Mouse (Mus musculus) ES-Bruce4 (cell line): ENCODE data around the gene Grk1. TPM values are rescaled to one million over a fixed set of nuclear protein-coding genes. Genes with fewer than 3 reads are reported as not detected.

Source experiments
- H3K27ac ChIP-seq: 2 replicates; pipeline ENCODE4 v1.5.1; 2012; ENCODE audit warnings: low read length, inconsistent platforms; ENCODE audit not compliant: insufficient read depth
- H3K27me3 ChIP-seq: 2 replicates; pipeline ENCODE4 v1.6.1; 2012; ENCODE audit warnings: mild to moderate bottlenecking, low read length, inconsistent platforms; ENCODE audit not compliant: control insufficient read depth, poor library complexity, insufficient read depth, severe bottlenecking
- H3K36me3 ChIP-seq: 2 replicates; pipeline ENCODE4 v1.6.1; 2012; ENCODE audit warnings: inconsistent platforms, mild to moderate bottlenecking, low read length, moderate library complexity; ENCODE audit not compliant: control insufficient read depth, poor library complexity, insufficient read depth, severe bottlenecking
- H3K4me1 ChIP-seq: one replicate; pipeline ENCODE4 v1.8.1; 2011; ENCODE audit warnings: low read length; ENCODE audit not compliant: control insufficient read depth, insufficient read depth
- H3K4me3 ChIP-seq: 2 replicates; pipeline ENCODE4 v1.5.1; 2011; ENCODE audit warnings: low read depth, mild to moderate bottlenecking, low read length
- H3K9ac ChIP-seq: 2 replicates; pipeline ENCODE4 v1.6.1; 2012; ENCODE audit warnings: low read depth, mild to moderate bottlenecking, inconsistent platforms; ENCODE audit not compliant: poor library complexity, severe bottlenecking
- H3K9me3 ChIP-seq: replicated peaks from 2 replicates; pipeline ENCODE4 v1.6.1; 2012; ENCODE audit warnings: mild to moderate bottlenecking, low read length, inconsistent platforms; ENCODE audit not compliant: control insufficient read depth, poor library complexity, insufficient read depth, severe bottlenecking
- CTCF ChIP-seq: IDR thresholded peaks from one replicate; pipeline ENCODE4 v1.8.1; 2011; ENCODE audit warnings: low read depth, low read length
- EP300 ChIP-seq: IDR thresholded peaks from 2 replicates; pipeline ENCODE4 v1.6.1; 2011; ENCODE audit warnings: low read depth, low read length; ENCODE audit not compliant: insufficient read depth
- POLR2A ChIP-seq: IDR thresholded peaks from one replicate; pipeline ENCODE4 v1.8.1; 2011; ENCODE audit warnings: low read length; ENCODE audit not compliant: insufficient read depth
- polyA plus RNA-seq: library from polyadenylated mRNA; stranded (reverse); fragments of >200 nt; gene quantifications from 2 replicates; pipeline ENCODE4 v1.2.4, GENCODE M21; 2011; ENCODE audit warnings: low read depth; ENCODE audit not compliant: missing spikeins, insufficient read depth, insufficient read length

The Grk1 gene
- polyA plus RNA-seq, 1 experiment, result not detected

DNA sequence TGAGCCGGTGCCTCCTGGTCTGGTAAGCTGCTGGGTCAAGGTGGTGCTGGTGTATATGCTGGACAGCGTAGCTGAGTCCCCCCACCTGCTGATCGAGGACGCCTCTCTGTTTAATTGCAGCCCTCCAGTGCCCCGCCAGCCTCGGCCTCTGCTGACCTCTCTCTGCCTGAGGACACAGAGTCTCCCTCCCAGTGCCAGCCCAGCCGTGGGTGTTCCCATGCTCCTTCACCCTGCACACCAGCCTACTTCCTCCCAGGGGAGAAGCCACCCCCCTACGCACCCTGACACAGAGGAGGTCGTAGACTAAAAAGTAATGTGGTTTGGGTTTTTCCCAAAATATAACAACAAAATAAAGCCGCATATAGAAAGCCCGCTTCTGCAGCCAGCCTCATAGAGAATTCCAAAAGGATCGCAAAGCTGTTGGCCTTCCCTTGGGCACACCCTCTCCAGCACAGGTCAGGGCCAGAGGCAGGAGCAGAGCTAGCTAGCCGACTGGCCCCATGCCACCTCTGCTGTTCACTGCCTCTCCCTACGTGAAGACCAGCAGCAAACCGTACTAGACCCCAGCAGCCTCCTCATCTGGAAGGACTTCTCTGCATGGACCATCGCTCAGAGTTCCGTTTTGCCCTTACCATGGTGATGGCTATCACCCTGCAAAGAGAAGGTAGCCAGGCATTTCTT is 56.3 kb downstream of the Grk1 start:
- Histone ChIP-seq H3K9me3 (no peaks in the 10 kb centered on the region), H3K36me3 (no peaks in the 10 kb centered on the region), H3K4me3 (no peak overlapping the region), H3K4me1 (no peaks in the 10 kb centered on the region), H3K27ac (no peak overlapping the region), H3K27me3 (no peaks in the 10 kb centered on the region), H3K9ac (no peak overlapping the region)
- no peak for TF ChIP-seq POLR2A
- TF ChIP-seq EP300, result no peak
- no peak for TF ChIP-seq CTCF

DNA sequence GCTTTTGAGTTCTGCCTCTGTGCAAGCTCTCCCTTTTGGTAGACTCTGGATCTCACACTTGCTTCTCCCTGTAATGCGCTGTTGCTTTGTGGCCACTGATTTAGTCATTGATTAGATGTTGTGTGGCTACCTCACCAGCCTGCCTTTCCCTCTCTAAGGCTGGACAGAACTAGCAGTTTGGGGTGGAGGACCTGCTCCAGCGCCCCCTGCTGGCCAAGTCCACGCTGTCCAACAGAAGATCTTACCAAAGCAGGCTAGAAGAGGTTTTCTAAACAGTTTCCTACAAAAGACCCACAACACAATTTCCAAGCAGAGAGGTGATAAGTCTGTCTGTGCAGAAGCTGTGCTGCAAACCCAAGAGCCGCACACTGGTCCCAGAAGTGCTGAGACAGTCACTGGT is 57.0 kb downstream of the Grk1 start:
- TF ChIP-seq EP300 (no peak), CTCF (peak; percentile 90), POLR2A (no peak)
- H3K36me3 ChIP-seq, result no peaks in the 10 kb centered on the region
- H3K9ac ChIP-seq, result no peak overlapping the region
- no peak overlapping the region for H3K4me3 ChIP-seq
- H3K27ac ChIP-seq, result no peak overlapping the region
- no peaks in the 10 kb centered on the region for H3K27me3 ChIP-seq
- H3K4me1 ChIP-seq, result no peaks in the 10 kb centered on the region
- H3K9me3 ChIP-seq, result no peaks in the 10 kb centered on the region

DNA sequence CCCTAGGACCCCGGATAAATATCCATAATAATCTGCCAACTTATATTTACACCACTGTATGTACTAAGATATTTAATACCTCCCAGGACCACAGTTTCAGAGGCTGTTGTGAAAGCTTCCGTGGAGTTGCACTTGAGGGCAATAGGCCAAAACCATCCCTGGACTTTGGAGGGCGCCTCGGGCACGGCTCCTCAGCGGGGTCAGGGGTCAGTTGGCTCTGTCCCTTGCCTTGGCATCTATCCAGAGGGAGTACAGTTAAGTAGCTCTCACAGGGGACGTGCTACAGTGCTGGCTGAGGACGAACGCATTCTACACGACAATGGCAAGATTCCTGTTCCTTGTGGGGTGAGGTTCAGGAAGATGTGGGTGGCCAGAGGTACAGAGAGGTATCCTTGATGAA is 57.5 kb downstream of the Grk1 start:
- H3K36me3 ChIP-seq, result no peaks in the 10 kb centered on the region
- no peaks in the 10 kb centered on the region for H3K4me1 ChIP-seq
- no peaks in the 10 kb centered on the region for H3K9me3 ChIP-seq
- no peak overlapping the region for H3K9ac ChIP-seq
- no peak overlapping the region for H3K27ac ChIP-seq
- no peak for TF ChIP-seq EP300
- no peak for TF ChIP-seq POLR2A
- no peak for TF ChIP-seq CTCF
- H3K4me3 ChIP-seq, result no peak overlapping the region
- no peaks in the 10 kb centered on the region for H3K27me3 ChIP-seq

DNA sequence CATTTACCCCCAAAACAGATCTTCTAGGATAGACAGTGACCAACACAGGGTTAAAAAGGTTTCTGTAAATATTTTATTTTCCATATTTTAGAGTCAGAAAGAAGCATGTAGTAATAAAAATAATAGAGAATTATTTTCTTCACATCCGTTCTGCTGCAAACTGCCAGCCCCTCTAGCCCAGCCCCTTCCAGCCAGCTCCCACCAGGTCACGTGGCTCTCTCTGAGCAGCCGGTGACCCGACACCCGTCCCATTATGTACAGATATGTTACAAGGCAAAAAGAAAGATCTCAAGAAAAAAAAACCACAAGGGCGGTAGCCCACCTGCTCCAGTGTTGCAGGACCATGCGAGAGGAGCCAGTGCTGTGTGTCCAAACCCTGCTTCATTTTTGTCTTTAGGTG is 60.4 kb downstream of the Grk1 start:
- Histone ChIP-seq H3K27me3 (no peaks in the 10 kb centered on the region), H3K9me3 (no peaks in the 10 kb centered on the region), H3K9ac (no peak overlapping the region), H3K27ac (no peak overlapping the region), H3K4me1 (no peaks in the 10 kb centered on the region), H3K36me3 (no peaks in the 10 kb centered on the region), H3K4me3 (no peak overlapping the region)
- no peak for TF ChIP-seq EP300
- no peak for TF ChIP-seq CTCF
- no peak for TF ChIP-seq POLR2A

DNA sequence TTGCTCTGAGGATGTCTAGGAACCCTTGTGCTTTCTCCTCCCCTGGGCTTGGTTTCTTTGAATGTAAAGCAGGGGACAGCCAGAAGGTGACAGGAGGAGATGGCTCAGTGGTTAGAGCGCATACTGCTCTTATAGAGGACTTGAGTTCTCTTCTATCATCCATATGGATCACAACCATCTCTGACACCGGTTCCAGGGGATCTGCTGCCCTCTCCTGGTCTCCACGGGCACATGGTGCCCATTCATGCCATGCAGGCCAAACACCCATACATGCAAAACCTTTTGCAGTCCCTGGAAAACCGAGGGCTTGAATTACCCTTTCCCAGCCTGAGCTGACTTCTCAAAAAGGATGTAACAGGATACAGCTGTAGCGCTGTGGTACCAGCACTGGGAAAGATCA is 62.1 kb downstream of the Grk1 start:
- Histone ChIP-seq H3K9ac (no peak overlapping the region), H3K4me1 (no peaks in the 10 kb centered on the region), H3K36me3 (no peaks in the 10 kb centered on the region), H3K27me3 (no peaks in the 10 kb centered on the region), H3K4me3 (no peak overlapping the region), H3K27ac (no peak overlapping the region), H3K9me3 (no peaks in the 10 kb centered on the region)
- TF ChIP-seq CTCF, result peak; percentile 20
- no peak for TF ChIP-seq POLR2A

DNA sequence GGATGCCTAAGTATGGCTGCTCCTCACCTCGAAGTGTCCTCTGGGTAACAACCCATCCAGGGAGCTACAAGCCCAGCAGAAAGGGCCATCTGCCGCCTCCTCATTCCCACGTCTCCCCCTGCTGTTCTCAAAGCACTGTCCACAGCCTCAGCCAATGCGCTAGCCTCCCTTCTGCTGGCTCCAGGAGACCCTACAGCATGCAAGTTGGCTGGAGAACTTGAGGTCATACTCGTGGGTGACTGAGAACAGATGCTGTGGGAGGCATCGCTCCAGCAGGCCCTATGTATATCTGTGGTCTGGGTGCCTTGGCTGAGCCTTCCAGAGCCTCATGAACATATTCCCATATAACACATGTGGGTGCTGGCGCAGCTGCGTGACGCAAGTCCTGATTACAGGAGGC is 63.9 kb downstream of the Grk1 start:
- Histone ChIP-seq H3K4me1 (no peaks in the 10 kb centered on the region), H3K27ac (no peak overlapping the region), H3K27me3 (no peaks in the 10 kb centered on the region), H3K36me3 (no peaks in the 10 kb centered on the region), H3K9me3 (no peaks in the 10 kb centered on the region), H3K9ac (no peak overlapping the region), H3K4me3 (no peak overlapping the region)
- TF ChIP-seq EP300 (no peak), CTCF (no peak), POLR2A (no peak)
